Mouse (Mus musculus): ENCODE data around the gene Csmd2.
A peak's percentile ranks its signal among the peaks of the same experiment; 100 is the strongest.

Csmd2 gene

GRCm38 (mm10) chr4:128142279-128142678 lies 154.6 kb downstream of the Csmd2 start:
- no peak for DNase-seq

GRCm38 (mm10) chr4:128143147-128143546 lies 155.5 kb downstream of the Csmd2 start:
- DNase-seq: no peak

GRCm38 (mm10) chr4:128149524-128149923 lies 161.9 kb downstream of the Csmd2 start:
- DNase-seq: no peak

DNA sequence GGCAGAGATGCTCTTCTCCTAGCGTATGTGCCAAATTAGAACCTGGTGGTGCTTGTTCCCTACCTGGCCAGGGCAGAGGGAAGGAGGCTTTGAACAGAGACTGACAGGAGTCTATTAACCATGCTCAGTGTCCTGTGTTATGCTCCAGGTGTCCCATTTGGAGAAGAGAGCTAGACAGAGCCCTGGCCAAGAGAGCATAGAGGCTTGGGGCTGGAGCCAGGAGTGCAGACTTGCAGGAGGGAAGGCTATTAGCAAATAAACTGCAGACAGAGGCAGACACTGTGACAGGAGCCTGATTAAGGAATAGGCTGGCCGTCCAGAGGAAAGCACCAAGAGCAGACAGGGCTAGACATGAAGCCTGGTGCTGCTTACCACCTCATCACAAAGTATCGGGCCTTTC lies 164.4 kb downstream of the Csmd2 start:
- no peak for DNase-seq

DNA sequence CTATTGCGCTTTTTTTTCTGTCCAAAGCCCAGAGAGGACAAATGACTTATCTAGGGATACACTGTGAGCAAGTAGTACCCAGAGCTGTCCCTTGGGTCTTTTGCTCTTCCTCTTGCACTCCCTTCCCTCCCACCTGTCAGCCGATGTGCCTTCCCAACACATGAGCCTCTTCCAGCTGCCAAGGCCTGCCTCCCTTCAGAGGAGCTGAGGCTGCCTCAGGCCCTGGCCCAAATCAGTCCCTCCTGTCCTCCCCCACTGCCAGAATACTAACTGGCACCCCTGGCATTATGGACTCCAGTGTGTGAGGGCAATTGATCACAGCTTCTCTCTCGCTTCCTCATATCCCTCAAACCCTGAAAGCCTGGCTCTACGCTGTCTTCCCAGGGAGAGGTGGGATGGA lies 165.5 kb downstream of the Csmd2 start:
- no peak for DNase-seq

DNA sequence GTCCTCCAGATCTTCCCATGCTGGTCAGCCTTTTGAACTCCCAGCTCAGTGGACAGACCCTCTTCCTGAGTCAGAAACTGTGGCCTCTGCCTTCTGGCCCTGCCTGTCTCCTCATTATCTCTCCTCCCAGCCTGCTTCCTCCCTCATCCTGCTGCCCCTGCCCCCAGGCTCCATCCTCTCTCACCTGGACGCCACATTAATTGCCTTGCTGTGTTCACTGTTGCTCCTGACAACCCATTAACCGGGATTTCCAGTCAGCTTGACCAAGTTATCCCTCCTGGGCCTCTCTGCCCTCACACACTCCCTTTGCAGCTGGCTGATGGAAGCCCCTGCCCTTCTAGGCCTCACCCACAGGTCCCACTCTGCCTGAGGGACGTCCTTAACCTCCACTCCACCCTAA lies 167.6 kb downstream of the Csmd2 start:
- DNase-seq: no peak

DNA sequence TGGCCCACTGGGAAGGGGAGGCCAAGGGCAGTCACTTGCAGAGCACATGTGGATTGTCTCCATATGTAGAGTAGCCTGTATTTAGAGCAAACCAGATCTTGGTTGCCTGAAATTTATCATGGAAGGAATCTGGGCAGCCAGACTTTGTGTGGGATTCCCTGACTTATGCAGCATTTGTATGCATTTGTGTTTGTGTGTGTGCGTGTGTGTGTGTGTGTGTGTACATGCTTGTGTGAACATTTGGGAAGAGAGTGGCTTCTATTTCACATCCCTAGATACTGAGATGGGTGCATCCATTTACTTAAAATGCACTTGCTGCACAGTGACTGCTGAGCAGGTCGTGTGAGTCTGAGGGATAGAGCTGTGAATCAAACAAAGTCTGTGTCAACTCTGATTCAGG lies 173.0 kb downstream of the Csmd2 start:
- DNase-seq: no peak

GRCm38 (mm10) chr4:128170181-128170580 lies 182.5 kb downstream of the Csmd2 start:
- DNase-seq: no peak

- no peak for DNase-seq
These were observed 183.6 kb downstream of the Csmd2 start for GRCm38 (mm10) chr4:128171233-128171632.

- DNase-seq: no peak
These were observed 184.0 kb downstream of the Csmd2 start for GRCm38 (mm10) chr4:128171701-128172100.

DNA sequence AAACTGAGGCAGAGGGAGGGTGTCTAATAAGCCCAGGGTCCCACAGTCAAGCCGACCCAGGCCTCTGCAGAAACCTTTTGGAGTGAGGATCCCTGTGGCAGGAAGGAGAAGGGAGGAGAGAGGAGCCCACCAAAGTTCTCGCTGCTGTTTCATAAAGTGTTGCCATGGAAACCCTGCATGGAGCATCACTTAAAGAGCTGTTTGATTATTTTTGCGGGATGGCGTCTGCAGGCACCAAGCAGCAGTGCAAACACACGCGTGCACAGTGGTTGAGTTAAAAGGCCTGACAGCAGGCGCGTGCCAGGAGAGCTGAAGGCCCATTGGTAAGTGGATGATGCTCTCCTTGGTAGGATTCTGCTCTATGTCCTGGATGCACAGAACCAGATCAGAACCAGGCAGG lies 191.3 kb downstream of the Csmd2 start:
- no peak for DNase-seq

DNA sequence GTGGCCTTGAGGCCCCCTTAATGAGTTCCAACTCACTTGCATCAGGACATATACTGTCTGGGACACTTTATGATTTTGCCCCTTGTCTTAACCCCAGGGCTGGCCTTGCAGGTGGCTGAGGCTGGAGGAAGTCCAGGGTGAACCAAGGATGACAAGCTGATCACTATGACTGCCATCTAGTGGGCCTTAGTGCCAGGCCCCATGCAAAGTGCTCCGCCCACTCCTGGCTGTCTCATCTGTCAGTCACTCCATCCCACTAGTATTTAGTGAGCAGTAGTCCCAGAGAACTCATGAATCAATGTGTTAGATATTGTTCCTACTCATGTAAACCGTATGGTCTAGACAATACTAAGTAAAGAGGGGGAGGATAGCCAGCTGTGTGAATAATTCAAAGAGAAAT lies 191.9 kb downstream of the Csmd2 start:
- no peak for DNase-seq

- DNase-seq: no peak
These were observed 197.1 kb downstream of the Csmd2 start for GRCm38 (mm10) chr4:128184747-128185146.

DNA sequence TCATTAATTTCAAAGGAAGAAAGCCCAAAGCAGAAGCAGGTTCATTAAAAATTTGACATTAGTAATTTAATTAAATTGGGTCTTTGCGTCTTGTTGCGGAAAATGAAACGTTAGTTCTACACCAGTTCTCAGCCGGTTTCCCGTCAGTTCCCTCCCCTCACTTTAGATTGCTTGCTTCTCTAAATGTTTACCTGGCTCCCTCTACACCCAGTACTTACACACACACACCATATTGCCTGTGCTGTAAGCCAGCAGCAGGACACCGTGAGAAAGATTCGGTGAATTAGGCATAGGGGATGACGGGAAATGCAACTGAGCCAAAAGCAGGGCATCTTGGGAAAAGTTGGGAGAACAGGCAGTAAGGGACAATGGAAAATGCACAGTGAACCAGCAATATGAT lies 206.8 kb downstream of the Csmd2 start:
- DNase-seq: no peak

DNA sequence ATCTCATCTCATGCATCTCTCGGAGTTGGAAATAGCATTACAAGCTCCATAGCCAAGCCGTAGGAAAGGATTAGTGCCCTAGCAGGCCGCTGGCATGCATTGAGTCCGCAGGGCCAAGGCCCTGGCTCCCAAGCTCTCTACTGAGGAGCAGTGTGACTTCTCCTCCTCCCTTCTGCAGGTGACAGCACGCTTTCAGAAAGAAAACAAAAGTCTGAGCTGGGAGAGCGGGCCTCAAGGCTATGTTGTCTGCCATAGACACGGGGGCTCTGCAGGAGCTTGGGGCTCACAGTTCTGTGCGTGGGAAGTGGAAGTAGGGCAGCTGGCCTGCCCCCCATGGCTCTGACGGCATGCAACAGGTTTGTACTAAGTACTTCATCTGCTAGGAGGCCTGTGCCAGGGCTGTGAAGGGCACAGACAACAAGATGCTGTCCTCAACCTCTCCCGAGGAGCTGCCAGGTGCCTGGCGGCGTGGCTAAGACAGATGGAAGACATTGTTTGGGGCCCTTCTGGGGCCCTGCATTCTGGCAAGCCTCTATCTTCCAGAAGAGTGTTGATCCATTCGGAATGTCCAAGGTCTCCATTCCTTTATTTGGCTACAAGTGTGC lies 230.4 kb downstream of the Csmd2 start:
- DNase-seq: no peak

GRCm38 (mm10) chr4:128224453-128224852 lies 236.8 kb downstream of the Csmd2 start:
- DNase-seq: no peak

GRCm38 (mm10) chr4:128227377-128228316 lies 240.0 kb downstream of the Csmd2 start:
- peak; percentile 9 for DNase-seq

DNA sequence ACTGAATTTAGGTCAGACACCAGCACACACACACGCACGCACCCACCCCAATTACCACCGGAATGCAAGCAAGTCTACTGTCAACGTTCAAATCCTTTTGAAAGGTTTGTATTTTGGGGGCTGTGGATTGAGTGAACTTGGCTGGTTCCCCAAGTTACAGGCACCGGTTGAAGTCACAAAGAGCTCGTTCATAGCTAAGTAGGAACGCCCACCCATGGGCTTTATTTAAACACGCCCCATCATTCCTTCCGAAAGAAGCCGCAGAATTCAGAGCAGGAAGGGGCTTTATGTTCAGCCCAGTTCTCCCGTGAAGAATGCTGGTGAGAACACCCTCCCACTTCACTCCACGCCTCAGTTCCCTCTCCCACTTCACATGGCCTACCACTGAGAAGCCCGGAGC lies 245.8 kb downstream of the Csmd2 start:
- no peak for DNase-seq

GRCm38 (mm10) chr4:128239113-128239512 lies 251.5 kb downstream of the Csmd2 start:
- no peak for DNase-seq

DNA sequence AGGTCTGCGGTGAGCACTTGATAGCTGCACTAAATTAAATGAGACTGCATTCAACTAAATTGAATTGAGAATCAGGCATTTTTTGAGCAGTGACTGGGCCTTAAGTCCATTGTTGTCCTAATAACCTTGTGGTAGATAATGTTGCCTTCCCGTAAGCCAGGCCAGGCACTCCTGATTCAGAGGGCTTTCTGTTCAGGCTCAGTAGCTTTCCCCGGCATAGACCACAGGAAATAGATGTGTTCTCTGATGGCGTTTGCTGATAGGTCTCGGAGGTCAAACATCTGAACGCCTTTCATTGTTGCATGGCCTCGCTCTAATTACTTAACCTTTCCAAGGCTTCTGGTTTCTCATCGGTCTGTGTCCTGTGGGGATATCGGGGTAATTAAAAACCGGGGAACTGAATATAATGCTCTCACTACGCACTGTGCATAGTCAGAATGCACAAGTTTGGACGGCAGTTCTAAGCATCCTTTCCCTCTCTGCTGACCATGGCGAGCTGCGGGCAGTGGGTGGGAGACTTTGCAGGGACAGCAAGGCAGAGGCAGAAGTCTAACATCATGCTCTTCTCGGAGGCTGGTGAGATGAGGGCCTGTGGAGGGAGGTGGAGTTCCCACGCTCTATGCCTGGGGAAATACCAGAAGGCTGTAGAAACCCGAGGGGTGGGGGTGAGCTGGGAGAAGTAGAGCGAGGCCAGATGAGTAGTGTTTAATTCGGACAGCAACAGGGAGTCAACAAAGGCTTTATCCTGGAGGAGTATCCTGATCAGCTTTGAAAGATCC lies 253.6 kb downstream of the Csmd2 start:
- no peak for DNase-seq

GRCm38 (mm10) chr4:128241854-128242356 lies 254.2 kb downstream of the Csmd2 start:
- no peak for DNase-seq

GRCm38 (mm10) chr4:128245201-128245600 lies 257.5 kb downstream of the Csmd2 start:
- no peak for DNase-seq

- DNase-seq: peak; percentile 84
These were observed 261.0 kb downstream of the Csmd2 start for GRCm38 (mm10) chr4:128248676-128249075.
